Mouse (Mus musculus): ENCODE measurements at regions not wholly inside any gene's neighbourhood (a gene's known extent, or its start where the extent isn't known, plus 50 kb on each side); places are given as distances from the start of the nearest gene placed in this dataset.
"Not testable (repeated sequence)": the region's sequence is repeated elsewhere in the genome, so short reads cannot be mapped to it uniquely, and the experiment has no call there.

DNA sequence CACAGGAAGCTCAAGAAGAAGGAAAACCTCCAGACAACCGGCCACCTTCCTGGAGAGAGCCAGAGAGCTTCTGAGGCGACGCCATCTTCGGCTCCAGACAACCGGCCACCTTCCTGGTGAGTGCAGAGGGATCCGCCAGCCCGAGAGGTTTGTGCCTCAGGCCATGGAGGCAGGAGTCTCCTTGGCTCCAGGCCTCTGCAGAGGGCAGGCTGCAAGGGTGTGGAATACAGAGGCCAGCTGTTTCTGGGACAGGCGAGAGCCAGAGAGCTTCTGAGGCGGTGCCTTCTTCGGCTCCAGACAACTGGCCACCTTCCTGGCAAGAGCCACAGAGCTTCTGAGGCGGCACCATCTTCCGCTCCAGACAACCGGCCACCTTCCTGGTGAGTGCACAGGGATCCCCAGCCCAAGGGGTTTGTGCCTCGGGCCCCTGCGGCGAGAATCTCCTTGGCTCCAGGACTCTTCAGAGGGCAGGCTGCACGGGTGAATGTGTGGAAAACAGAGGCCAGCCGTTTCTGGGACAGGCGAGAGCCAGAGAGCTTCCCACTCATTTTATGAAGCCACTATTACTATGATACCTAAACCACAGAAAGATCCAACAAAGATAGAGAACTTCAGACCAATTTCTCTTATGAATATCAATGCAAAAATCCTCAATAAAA lies 441.4 kb downstream of the Arl6ip6 start:
- not testable (repeated sequence) for DNase-seq

DNA sequence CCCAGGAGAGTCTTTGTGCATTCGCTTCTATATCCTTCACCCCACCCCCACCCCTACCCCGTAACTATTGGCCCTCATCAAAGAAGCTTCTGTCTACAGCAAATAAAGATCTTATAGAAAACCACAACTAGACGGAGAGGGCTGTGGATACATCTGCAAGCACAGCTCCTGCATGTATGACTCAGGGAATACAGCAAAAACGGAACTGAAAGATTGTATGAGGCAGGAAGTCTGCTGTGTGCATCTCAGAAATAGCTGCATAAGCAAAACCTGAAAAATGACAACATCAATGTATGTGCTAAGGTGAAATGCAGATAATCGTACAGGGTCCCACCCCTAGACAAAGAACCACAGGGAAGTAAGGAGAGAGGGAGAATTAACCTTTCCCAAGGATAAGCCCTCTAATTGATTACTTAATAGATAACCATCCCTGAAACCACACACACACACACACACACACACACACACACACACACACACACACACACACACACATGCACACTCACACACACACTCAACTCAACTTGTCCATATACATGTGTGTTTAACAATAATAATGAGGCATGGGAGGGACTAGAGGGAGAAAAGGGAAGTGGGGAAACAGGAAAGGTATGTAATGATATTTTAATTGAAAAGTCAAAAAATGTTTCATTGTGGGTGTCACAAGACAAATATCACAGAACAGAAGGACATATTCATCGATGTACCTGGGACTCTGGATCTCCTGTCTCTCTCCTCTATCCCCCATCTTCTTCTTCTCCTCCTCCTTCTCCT lies 416.6 kb downstream of the Rprm start:
- no peak for DNase-seq

DNA sequence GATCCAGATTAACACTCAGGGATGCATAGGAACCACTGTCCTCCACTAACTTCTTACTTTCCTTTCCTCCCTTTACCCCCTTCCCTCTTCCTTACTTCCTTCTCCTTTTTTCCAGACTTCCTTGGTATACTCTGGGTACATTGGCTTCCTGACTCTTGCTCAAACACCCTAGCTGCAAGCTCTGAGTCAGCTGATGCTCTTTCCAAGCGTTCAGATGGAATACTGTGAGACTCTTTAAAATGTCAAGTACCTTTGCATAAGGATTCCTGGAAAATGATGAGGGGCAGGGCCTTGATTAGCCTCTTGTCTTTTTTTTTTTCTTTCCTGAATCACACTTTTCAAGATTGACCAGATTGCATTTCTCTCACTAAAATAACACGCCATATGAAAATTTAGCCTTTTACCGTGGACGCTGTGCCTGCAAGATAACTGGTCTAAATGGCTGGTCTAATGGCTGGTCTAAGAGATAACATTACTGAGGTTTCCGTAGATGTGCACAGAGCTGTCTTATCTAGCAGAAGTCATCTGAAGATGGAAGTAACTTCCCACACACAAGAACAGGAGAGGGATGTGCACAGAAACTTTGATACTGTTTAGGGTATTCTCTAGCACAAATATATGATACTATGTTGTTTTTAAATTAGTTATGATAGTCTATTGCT lies 404.9 kb downstream of the Rprm start:
- DNase-seq = no peak

DNA sequence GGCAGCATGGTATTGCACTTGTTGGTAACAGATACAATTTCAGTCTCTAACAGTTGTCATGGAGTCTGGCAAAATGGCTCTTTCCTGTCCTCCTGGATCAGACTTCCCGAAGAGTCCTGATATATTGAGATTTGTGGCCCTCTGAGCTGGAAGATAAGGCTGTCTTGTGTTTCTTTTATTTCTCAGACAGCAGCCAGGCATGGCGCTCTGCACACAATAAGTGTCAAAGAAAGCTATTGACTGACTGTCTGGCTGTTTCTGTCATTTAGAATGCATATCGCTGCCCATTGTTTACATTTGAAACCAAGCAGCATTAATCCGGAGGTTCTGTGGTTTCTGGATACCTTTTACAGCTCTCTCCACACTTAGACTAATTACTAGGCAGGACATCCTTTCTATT lies 402.8 kb downstream of the Rprm start:
- DNase-seq = no peak

DNA sequence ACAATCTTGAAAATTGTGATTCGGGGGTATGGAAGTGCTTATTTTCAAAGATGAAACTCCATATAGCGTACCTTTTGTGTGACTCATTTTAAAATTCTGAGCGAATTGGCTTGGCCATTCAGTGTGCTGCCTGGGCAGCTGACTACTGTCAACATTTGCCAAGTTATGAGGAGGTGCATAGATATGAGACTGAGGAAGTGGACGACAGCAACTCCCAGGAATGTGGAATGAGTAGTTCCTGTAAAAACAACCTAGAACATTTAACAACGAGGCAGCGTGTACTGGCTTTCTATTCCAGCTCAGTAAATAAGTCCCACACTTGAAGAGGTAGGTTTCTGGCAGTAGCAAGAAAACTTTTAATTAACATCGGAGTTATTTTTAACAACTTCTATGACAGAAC lies 398.1 kb downstream of the Rprm start:
- no peak for DNase-seq

DNA sequence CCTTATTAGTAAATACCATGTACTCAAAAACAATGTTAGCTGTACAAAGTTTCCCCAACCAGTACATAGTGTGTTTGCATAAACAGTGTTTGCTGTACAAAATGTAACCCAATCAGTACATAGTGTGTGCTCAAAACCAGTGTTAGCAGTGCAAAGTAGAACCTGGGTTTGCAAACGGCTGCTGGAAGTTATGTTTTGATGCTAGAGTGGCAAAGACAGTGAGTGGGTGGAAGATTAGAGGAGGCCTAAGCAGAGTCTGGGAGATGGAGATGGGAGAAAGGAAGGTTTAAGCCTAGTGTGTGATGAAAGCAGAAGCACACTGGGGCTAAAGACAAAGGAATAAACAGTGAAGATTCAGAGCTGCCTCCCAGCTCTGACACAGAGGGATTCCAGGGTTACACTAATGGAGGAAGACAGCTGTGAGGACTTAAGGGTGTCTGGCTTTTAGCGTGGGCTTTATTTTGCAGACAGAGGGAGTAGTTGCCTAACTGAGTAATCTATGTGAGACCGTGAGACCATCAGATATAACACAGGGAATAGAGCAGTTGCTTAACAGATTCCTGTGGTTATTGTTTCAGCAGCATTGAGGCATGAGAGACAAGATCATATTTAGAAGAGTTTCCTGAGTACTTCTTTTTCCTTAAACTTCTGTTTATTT lies 396.0 kb downstream of the Rprm start:
- no peak for DNase-seq

DNA sequence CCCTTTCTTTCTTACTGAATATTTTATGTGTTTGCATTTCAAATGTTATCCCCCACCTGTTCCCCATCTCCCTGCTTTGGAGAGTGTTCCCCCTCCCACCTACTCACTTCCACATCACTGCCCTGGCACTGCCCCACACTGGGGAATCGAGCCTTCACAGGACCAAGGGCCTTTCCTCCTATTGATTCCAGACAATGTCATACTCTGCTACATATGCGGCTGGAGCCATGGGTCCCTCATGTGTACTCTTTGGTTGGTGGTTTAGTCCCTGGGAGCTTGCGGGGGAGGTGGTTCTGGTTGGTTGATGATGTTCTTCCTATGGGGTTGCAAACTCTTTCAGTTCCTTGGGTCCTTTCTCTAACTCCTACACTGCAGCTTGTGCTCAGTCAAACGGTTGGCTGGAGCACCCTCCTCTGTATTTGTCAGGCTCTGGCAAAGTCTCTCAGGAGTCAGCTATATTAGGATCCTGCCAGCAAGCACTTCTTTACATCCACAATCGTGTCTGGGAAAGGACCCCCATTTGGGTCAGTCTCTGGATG lies 393.7 kb downstream of the Rprm start:
- DNase-seq = no peak

DNA sequence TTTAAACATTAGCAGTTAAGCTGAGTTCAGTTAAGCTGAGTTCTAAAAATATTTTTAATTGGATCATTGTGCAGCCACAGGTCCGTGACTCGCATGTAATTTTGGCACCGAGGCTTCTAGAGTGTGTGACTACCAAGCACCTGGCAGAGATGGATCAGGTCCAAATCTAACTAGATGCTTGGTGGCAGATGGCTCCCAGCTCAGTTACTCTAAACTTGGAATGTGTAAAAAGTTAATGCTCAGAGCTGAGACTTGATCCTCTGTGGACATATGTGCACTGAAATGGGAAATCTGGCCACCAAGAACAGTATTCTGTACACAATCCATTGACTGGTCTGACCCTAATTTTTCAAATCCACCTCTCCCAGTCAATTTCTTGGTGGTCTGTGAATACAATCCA lies 374.1 kb downstream of the Rprm start:
- DNase-seq = peak; percentile 10 to 52

DNA sequence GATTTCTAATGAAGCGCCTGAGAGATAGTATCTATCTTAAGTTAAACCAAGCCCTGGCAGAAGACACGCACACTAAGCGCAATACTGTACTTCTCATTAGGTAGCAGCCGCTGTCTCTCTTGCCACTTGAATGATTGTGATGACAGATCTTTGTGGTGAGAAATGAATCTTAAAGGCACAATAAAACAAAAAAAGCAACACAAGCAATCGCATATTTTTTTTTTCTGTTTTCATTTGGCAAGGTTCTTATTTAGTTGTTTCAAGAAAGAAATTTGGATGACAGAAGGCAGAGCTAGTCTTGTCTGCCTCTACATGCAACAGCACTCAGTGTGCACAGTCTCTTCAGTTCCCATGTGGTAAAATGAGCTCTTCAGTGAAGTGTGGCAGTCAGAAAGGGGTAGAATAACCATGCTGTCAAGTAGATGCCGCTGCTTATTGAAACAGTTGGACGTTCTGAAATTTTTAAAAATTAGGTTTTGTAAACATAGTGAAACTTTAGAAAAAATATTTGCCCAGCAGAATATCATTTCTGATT lies 372.2 kb downstream of the Rprm start:
- no peak for DNase-seq

DNA sequence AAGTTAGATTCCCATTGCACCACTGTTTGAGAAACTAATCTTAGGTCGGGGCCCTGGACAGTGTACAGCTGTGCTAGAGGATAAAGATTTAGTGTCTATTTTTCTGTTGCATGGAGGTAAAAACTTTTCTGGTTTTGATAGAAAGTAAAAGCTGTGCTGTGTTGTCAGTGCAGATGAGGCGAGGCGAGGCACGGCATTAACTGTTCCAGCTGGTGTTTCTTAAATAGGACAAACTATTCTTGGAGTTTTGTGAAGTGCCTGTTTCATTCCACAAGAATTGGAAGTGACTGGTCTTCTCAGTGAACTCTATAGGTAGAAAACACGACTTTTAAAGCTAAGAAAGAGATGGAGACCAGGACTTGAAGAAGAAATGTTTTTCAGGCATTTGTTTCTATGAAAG lies 370.3 kb downstream of the Rprm start:
- DNase-seq = no peak

DNA sequence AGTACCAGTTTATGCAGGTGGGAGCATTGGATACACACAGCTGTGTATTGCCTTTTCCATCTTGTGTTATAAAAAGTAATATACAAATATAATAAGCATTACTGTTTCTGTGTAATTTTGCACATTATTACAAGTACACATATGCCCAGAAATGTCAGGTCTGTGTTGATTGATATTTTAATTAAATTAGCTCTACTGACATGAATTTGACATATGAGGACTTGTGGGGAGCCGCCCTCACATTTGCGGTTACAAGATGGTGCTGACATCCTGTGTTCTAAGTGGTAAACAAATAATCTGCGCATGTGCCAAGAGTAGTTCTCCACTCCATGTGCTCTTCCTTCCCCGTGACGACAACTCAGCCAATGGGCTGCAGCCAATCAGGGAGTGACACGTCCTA lies 362.1 kb downstream of the Rprm start:
- DNase-seq = no peak

DNA sequence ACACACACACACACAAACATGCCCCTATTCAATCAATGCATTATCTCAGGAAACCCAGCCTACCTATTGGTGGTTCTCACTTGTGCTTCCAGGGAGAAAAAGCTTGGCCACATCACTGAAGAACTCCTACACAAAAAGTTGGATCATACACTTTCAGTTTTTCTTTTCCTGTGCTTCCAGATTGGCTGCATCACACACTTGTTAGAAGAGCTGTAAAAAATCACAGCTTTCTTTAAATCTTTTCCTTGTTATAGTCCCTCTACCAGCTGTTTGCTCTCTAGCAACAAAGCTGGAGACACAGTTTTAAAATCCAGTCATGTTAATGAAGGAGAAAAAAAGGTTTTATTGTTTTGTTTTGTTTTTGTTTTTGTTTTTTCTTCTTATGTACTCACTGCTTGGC lies 356.7 kb downstream of the Rprm start:
- no peak for DNase-seq

DNA sequence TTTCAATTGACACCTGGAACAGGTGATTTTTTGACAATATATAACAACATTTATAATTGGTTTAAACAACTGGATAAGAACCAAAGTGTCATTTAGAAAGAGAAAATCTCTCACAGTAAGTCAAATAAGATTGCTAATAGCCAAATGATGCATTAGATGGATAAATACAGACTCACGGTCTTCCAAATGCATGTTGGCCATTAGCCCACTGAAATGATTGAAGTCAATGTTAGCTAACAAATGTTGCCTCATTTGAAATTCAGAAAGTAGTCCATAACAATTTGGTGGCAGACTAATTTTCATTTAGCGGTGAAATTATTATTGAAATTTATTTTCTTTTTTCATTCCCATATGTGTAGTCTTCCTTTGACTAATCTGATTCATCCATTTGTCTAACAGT lies 354.9 kb downstream of the Rprm start:
- DNase-seq = no peak

DNA sequence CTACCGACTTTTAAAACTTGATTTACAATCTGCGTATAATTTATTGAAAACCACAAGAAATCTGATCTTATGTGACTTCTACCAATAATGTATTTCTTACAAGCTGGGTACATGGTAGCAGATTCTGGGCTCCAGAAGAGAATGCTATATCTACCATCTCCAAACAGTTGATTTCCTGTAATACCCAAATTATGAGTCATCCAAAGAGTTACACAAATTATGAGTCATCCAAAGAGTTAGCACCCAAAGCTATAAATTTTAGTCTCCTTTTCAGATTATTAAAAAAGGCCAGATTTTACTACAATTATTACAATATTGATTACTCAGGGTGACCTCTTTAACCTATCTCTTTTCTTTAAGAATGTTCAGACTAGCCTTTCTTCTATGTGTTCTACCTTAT lies 321.9 kb downstream of the Rprm start:
- no peak for DNase-seq

DNA sequence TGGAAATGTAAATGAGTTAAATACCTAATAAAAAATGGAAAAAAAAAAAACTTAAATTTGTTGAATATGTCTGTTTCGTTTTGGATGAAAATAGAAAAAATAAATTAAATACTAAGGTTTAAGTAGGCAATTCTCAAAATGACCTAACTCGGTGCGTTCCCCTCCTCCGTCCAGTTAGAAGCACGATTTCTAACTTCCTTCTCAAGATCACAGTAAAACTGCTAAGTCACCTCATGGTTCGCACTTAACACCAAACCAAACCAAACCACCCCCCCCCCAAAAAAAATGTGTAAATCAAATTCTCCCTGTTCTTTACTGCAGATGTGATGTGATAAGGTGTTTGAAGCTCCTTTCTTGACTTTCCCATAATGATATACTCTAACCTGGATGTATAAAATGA lies 303.3 kb downstream of the Rprm start:
- DNase-seq = not testable (repeated sequence)

DNA sequence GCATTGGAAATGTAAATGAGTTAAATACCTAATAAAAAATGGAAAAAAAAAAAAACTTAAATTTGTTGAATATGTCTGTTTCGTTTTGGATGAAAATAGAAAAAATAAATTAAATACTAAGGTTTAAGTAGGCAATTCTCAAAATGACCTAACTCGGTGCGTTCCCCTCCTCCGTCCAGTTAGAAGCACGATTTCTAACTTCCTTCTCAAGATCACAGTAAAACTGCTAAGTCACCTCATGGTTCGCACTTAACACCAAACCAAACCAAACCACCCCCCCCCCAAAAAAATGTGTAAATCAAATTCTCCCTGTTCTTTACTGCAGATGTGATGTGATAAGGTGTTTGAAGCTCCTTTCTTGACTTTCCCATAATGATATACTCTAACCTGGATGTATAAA lies 296.8 kb downstream of the Rprm start:
- DNase-seq = not testable (repeated sequence)

DNA sequence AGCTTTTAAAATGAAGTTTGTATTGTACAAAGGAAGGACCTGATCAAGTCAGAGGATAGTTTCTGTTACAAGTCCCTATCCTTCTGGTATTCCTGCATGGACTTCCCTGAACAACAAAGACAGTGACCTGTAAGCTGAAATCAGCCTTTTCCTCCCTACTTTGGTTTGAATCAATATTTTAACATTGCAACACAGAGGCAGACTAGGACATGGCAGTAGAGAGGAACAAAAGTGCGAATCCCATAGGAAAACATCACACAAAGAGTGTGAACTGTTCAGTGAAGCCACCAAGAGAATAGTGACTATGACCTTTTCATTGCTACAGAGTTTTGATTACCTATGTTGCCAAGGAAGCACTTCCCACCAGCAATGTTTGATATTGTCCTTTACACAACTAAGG lies 288.7 kb downstream of the Rprm start:
- no peak for DNase-seq

DNA sequence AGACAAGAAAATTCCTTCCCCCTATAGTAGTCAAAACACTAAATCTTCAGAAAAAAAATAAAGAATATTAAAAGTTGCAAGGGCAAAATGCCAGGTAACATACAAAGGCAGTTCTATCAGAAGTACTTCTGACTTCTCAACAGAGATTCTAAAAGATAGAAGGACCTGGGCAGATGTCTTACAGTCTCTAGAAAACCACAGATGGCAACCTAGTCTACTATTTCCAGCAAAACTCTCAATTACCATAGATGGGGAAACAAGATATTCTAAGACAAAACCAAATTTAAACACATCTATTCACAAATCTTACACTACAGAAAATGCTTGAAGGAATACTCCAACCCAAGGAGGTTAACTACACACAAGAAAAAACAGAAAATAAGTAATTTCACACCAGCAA lies 281.7 kb downstream of the Rprm start:
- no peak for DNase-seq

DNA sequence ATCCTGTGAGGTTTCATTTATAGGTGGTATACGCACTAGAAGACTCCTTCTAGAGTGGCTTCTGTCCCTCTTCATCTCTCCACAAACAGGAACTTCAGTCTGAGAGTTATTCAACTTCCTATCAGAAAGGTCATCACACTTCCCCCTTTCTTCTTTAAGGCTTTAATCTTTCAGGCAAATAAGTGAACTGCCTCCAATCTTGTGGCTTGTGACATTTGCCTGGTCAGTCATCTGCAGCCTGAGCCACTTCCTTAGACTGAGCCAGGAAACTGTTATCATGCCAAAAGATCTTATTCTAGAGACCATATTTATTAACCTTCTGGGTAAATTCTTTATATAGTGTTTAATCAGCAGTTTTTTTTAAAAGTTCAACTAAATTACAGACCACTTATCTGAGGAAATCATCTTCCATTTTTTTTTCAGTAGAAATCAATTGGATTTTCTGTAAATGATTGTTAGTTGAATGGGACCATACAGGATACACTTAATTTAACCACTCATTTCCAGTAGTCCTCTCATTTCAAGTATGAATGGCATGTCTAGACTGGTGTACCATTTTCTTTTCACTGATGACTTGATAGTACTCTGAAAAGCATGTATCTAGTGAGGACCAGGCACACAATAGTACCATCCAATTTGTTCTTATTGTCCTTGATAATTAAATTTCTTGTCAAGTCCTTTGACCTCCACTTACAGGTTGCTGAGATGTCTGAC lies 234.4 kb downstream of the Rprm start:
- no peak for DNase-seq
